Mouse (Mus musculus) CH12.LX (cell line): Measurements from ENCODE around the gene Aff1. TPM values are rescaled to one million over a fixed set of nuclear protein-coding genes. Genes with fewer than 3 reads are reported as not detected.

ENCODE experiments used
- DNase-seq: peaks from one replicate; pipeline ENCODE4 v3.0.0-alpha.2; 2013; ENCODE audit errors: extremely low read depth
- H3K27ac ChIP-seq: 2 replicates; pipeline ENCODE4 v1.5.1; 2012; ENCODE audit warnings: low read depth, mild to moderate bottlenecking, control low read depth, moderate library complexity; ENCODE audit not compliant: insufficient read depth
- H3K27me3 ChIP-seq: replicated peaks from 2 replicates; pipeline ENCODE3; 2012; ENCODE audit warnings: inconsistent platforms
- H3K36me3 ChIP-seq, 2 experiments: replicated peaks in 1 of 2; 2 replicates each; pipeline versions ENCODE3 to v1.6.1; 2012; ENCODE audit warnings: inconsistent platforms in 1 of 2, low read length in 1 of 2, mild to moderate bottlenecking in 1 of 2, mixed read lengths in 1 of 2, moderate library complexity in 1 of 2; ENCODE audit not compliant: control insufficient read depth in 1 of 2, insufficient read depth in 1 of 2
- H3K4me1 ChIP-seq, 2 experiments: 2 replicates each; pipeline ENCODE4 v1.6.1; 2012; ENCODE audit warnings: inconsistent platforms in 1 of 2, moderate library complexity in 1 of 2; ENCODE audit not compliant: insufficient read depth in 2 of 2, control insufficient read depth in 1 of 2
- H3K4me2 ChIP-seq: 2 replicates; pipeline ENCODE4 v1.6.1; 2012; ENCODE audit warnings: low read depth, mild to moderate bottlenecking, control low read depth; ENCODE audit not compliant: poor library complexity, insufficient read depth, severe bottlenecking
- H3K4me3 ChIP-seq, 3 experiments: fragments of 150-350 bp in 1 of 3; sonication (generic) in 1 of 3; replicated peaks in 1 of 3; 2 replicates each; pipeline versions ENCODE3 to v1.5.1; 2011 to 2012; ENCODE audit warnings: low read depth in 2 of 3, low read length in 2 of 3, mild to moderate bottlenecking in 2 of 3, moderate library complexity in 2 of 3, control low read depth in 1 of 3, improper control_type of control experiment in 1 of 3, inconsistent platforms in 1 of 3, mixed read lengths in 1 of 3; ENCODE audit not compliant: poor library complexity in 1 of 3
- H3K79me2 ChIP-seq: replicated peaks from 2 replicates; pipeline ENCODE4 v1.6.1; 2012; ENCODE audit warnings: mild to moderate bottlenecking, moderate library complexity; ENCODE audit not compliant: control insufficient read depth, poor library complexity, insufficient read depth, severe bottlenecking; ENCODE audit errors: extremely low read depth
- H3K9ac ChIP-seq: 2 replicates; pipeline ENCODE4 v1.6.1; 2012; ENCODE audit warnings: low read depth, mild to moderate bottlenecking, control low read depth, moderate library complexity; ENCODE audit not compliant: insufficient read depth
- H3K9me3 ChIP-seq: replicated peaks from 2 replicates; pipeline ENCODE3; 2012; ENCODE audit warnings: low read length, inconsistent platforms, mixed read lengths
- BHLHE40 ChIP-seq: IDR thresholded peaks from 2 replicates; pipeline ENCODE4 v1.6.1; 2011; ENCODE audit warnings: mild to moderate bottlenecking, low read depth, low read length, improper control_type of control experiment
- CHD1 ChIP-seq: IDR thresholded peaks from 2 replicates; pipeline ENCODE4 v1.6.1; 2012; ENCODE audit warnings: low read depth, low read length, improper control_type of control experiment, inconsistent platforms
- CHD2 ChIP-seq: IDR thresholded peaks from 2 replicates; pipeline ENCODE4 v1.6.1; 2011; ENCODE audit warnings: low read length, improper control_type of control experiment
- CTCF ChIP-seq, 2 experiments: IDR thresholded peaks in 1 of 2; conservative IDR thresholded peaks in 1 of 2; 2 replicates each; pipeline ENCODE4 v1.5.1; 2011 to 2012; ENCODE audit warnings: low read depth in 2 of 2, low read length in 2 of 2, improper control_type of control experiment in 1 of 2, inconsistent platforms in 1 of 2, mild to moderate bottlenecking in 1 of 2, moderate library complexity in 1 of 2
- E2F4 ChIP-seq: IDR thresholded peaks from 2 replicates; pipeline ENCODE4 v1.6.1; 2011; ENCODE audit warnings: low read depth, low read length, improper control_type of control experiment; ENCODE audit not compliant: insufficient replicate concordance
- ELF1 ChIP-seq: IDR thresholded peaks from 2 replicates; pipeline ENCODE4 v1.6.1; 2014; ENCODE audit warnings: low read depth, mild to moderate bottlenecking, inconsistent platforms, low read length, improper control_type of control experiment
- EP300 ChIP-seq: IDR thresholded peaks from 2 replicates; pipeline ENCODE4 v1.6.1; 2011; ENCODE audit warnings: low read length, improper control_type of control experiment
- ETS1 ChIP-seq: conservative IDR thresholded peaks from 2 replicates; pipeline ENCODE4 v1.6.1; 2012; ENCODE audit warnings: low read depth, mild to moderate bottlenecking, inconsistent platforms, low read length, improper control_type of control experiment, moderate library complexity
- GABPA ChIP-seq: IDR thresholded peaks from 2 replicates; pipeline ENCODE4 v1.6.1; 2012; ENCODE audit warnings: low read depth, low read length, improper control_type of control experiment, inconsistent platforms; ENCODE audit not compliant: insufficient replicate concordance
- HCFC1 ChIP-seq: IDR thresholded peaks from 2 replicates; pipeline ENCODE4 v1.6.1; 2012; ENCODE audit warnings: low read depth, mild to moderate bottlenecking, inconsistent platforms, low read length, improper control_type of control experiment
- IRF4 ChIP-seq: IDR thresholded peaks from 2 replicates; pipeline ENCODE4 v1.6.1; 2014; ENCODE audit warnings: low read depth, mild to moderate bottlenecking, inconsistent platforms, low read length, improper control_type of control experiment
- JUN ChIP-seq: IDR thresholded peaks from 2 replicates; pipeline ENCODE4 v1.6.1; 2011; ENCODE audit warnings: low read depth, mild to moderate bottlenecking, low read length, improper control_type of control experiment, moderate library complexity; ENCODE audit not compliant: insufficient read depth
- JUND ChIP-seq: conservative IDR thresholded peaks from 2 replicates; pipeline ENCODE4 v1.6.1; 2011; ENCODE audit warnings: low read depth, low read length, improper control_type of control experiment
- KAT2A ChIP-seq: IDR thresholded peaks from 2 replicates; pipeline ENCODE4 v1.6.1; 2012; ENCODE audit warnings: low read length, improper control_type of control experiment, inconsistent platforms; ENCODE audit not compliant: insufficient replicate concordance
- MAFK ChIP-seq: IDR thresholded peaks from 2 replicates; pipeline ENCODE4 v1.6.1; 2011; ENCODE audit warnings: low read length, improper control_type of control experiment; ENCODE audit not compliant: insufficient replicate concordance
- MAX ChIP-seq: IDR thresholded peaks from 2 replicates; pipeline ENCODE4 v1.6.1; 2011; ENCODE audit warnings: low read length, improper control_type of control experiment
- MAZ ChIP-seq: IDR thresholded peaks from 2 replicates; pipeline ENCODE4 v1.6.1; 2012; ENCODE audit warnings: low read depth, mild to moderate bottlenecking, inconsistent platforms, low read length, improper control_type of control experiment, moderate library complexity
- MEF2A ChIP-seq: IDR thresholded peaks from 2 replicates; pipeline ENCODE4 v1.6.1; 2014; ENCODE audit warnings: low read depth, mild to moderate bottlenecking, inconsistent platforms, low read length, improper control_type of control experiment, borderline replicate concordance
- MXI1 ChIP-seq: IDR thresholded peaks from 2 replicates; pipeline ENCODE4 v1.6.1; 2011; ENCODE audit warnings: mild to moderate bottlenecking, low read depth, low read length, improper control_type of control experiment
- MYC ChIP-seq: IDR thresholded peaks from 2 replicates; pipeline ENCODE4 v1.6.1; 2011; ENCODE audit warnings: low read depth, mild to moderate bottlenecking, improper control_type of control experiment, low read length
- NELFE ChIP-seq: IDR thresholded peaks from 2 replicates; pipeline ENCODE4 v1.6.1; 2011; ENCODE audit warnings: low read depth, low read length, improper control_type of control experiment
- NRF1 ChIP-seq: IDR thresholded peaks from 2 replicates; pipeline ENCODE4 v1.6.1; 2014; ENCODE audit warnings: low read depth, mild to moderate bottlenecking, inconsistent platforms, low read length, improper control_type of control experiment, moderate library complexity
- PAX5 ChIP-seq: IDR thresholded peaks from 2 replicates; pipeline ENCODE4 v1.6.1; 2012; ENCODE audit warnings: low read length, inconsistent platforms, mixed read lengths
- POLR2A ChIP-seq: IDR thresholded peaks from 2 replicates; pipeline ENCODE4 v1.6.1; 2011; ENCODE audit warnings: low read depth, mild to moderate bottlenecking, improper control_type of control experiment, low read length
- POLR2AphosphoS2 ChIP-seq: IDR thresholded peaks from 2 replicates; pipeline ENCODE4 v1.6.1; 2011; ENCODE audit warnings: low read depth, low read length, improper control_type of control experiment
- RAD21 ChIP-seq: IDR thresholded peaks from 2 replicates; pipeline ENCODE4 v1.6.1; 2011; ENCODE audit warnings: low read depth, mild to moderate bottlenecking, low read length, improper control_type of control experiment, moderate library complexity
- RCOR1 ChIP-seq: conservative IDR thresholded peaks from 2 replicates; pipeline ENCODE4 v1.6.1; 2012; ENCODE audit warnings: low read depth, mild to moderate bottlenecking, inconsistent platforms, low read length, improper control_type of control experiment
- SIN3A ChIP-seq: IDR thresholded peaks from 2 replicates; pipeline ENCODE4 v1.6.1; 2012; ENCODE audit warnings: low read length, improper control_type of control experiment, inconsistent platforms
- SMC3 ChIP-seq: IDR thresholded peaks from 2 replicates; pipeline ENCODE4 v1.6.1; 2011; ENCODE audit warnings: low read depth, low read length, improper control_type of control experiment
- TBP ChIP-seq: conservative IDR thresholded peaks from 2 replicates; pipeline ENCODE4 v1.6.1; 2011; ENCODE audit warnings: low read depth, low read length, improper control_type of control experiment
- TCF12 ChIP-seq: IDR thresholded peaks from 2 replicates; pipeline ENCODE4 v1.6.1; 2014; ENCODE audit warnings: low read depth, mild to moderate bottlenecking, inconsistent platforms, low read length, improper control_type of control experiment
- UBTF ChIP-seq: IDR thresholded peaks from 2 replicates; pipeline ENCODE4 v1.6.1; 2012; ENCODE audit warnings: low read depth, mild to moderate bottlenecking, inconsistent platforms, low read length, improper control_type of control experiment, moderate library complexity
- USF1 ChIP-seq: IDR thresholded peaks from 2 replicates; pipeline ENCODE4 v1.6.1; 2014; ENCODE audit warnings: low read depth, mild to moderate bottlenecking, inconsistent platforms, low read length, improper control_type of control experiment
- USF2 ChIP-seq: conservative IDR thresholded peaks from 2 replicates; pipeline ENCODE4 v1.6.1; 2011; ENCODE audit warnings: low read depth, low read length, improper control_type of control experiment
- ZC3H11A ChIP-seq: IDR thresholded peaks from 2 replicates; pipeline ENCODE4 v1.6.1; 2012; ENCODE audit warnings: low read depth, mild to moderate bottlenecking, inconsistent platforms, low read length, improper control_type of control experiment
- ZKSCAN1 ChIP-seq: IDR thresholded peaks from 2 replicates; pipeline ENCODE4 v1.6.1; 2012; ENCODE audit warnings: low read depth, inconsistent platforms, low read length, improper control_type of control experiment, borderline replicate concordance
- ZMIZ1 ChIP-seq: IDR thresholded peaks from 2 replicates; pipeline ENCODE4 v1.6.1; 2012; ENCODE audit warnings: low read depth, mild to moderate bottlenecking, inconsistent platforms, low read length, improper control_type of control experiment
- ZNF384 ChIP-seq: IDR thresholded peaks from 2 replicates; pipeline ENCODE4 v1.6.1; 2012; ENCODE audit warnings: low read depth, low read length, improper control_type of control experiment, inconsistent platforms
- dilution Hi-C: fragments of 300-500 bp; cut with MboI; formaldehyde crosslinking; loops from 2 replicates; pipeline ENCODE4 v1.14.3; 2020; ENCODE audit warnings: low sequenced_read_pairs; ENCODE audit not compliant: extremely low pct_unique_long_range_greater_than_20kb, extremely low pct_ligation_motif_present
- in situ Hi-C: fragments of 300-500 bp; cut with MboI; formaldehyde crosslinking; loops from 3 replicates; pipeline ENCODE4 v1.14.3; 2019; ENCODE audit warnings: low sequenced_read_pairs, low pct_ligation_motif_present, low pct_unique_long_range_greater_than_20kb, mixed read lengths
- polyA plus RNA-seq: library from polyadenylated mRNA; unstranded; fragments of >175 nt; gene quantifications from 2 replicates; pipeline ENCODE4 v1.2.1, GENCODE M21; 2012; ENCODE audit warnings: low read depth; ENCODE audit not compliant: insufficient read length
- total RNA-seq, 2 experiments: library from RNA; depleted of rRNA; stranded (reverse); fragments of 300-350 nt in 1 of 2; fragments of >200 nt in 1 of 2; gene quantifications; 2 replicates each; pipeline ENCODE4 v1.2.3; 2012 to 2014

Aff1 gene
- total and polyA plus RNA-seq, 3 experiments, result 13.2 to 38.9 (median 21.8) TPM

DNA sequence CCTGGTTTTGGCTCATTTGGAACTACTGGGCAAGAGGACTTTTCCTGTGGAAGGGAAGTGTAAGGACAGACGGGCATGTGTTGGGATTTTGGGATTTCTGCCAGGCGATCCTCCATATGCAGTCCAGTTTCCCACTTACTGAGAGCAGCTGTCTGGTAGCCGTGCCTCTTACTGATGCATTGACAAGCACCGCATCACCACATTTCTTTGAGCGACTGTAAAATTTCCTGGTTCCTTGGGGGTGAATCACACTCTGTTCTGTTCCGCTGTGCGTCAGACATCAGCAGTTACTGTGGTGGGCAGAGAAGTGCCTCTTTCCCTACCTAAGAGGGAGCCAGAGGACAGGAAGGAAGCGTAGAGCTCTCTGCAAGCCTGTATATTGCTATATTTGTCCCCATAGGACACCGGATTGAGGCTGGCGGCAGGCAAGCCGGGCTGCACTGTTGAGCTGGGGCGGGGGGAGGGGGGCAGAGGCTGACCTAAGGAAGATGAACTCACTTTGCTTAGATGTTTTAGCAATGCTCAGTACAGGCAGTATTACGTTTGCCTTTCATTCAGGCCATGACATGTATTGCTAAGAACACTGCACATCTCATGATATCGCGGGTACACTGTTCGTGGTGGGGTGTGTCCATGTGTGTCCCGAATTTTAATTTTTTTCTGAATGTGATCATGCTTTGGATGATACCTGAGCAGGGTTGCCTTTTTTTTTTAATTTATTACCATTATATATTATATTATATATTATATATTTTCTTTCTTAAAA is 162.1 kb downstream of the Aff1 start:
- peak; percentile 86 for DNase-seq
- dilution Hi-C loops (no loop called here), in situ Hi-C loops (no loop called here)
- no peaks in the 10 kb centered on the region for H3K79me2 ChIP-seq
- H3K9me3 ChIP-seq, result no peaks in the 10 kb centered on the region
- peaks cover 30 to 60% of the 10 kb centered on the region in 2 experiments for H3K4me1 ChIP-seq
- peak overlapping the region in 1 of 3 experiments; percentile 28 for H3K4me3 ChIP-seq
- H3K36me3 ChIP-seq, result peaks cover 45 to 57% of the 10 kb centered on the region in 2 experiments
- TF ChIP-seq ELF1 (peak; percentile 55; the same call in 1 of the 2 replicates), MXI1 (no peak), CHD2 (no peak), MYC (no peak), CTCF (conservative IDR thresholded peaks at IDR 0.05 in 1 of 2, IDR thresholded peaks at IDR 0.05 in 1 of 2; ENCODE audit: low read depth in 2 of 2, low read length in 2 of 2) (peak in 1 of 2 experiments; percentile 32; a peak in 2 of 4 replicates), MAX (no peak), ZC3H11A (no peak), GABPA (no peak), USF2 (no peak), RCOR1 (no peak), BHLHE40 (0 out of 2 replicates have a peak, but pooled peaks have one; percentile 25), TBP (0 out of 2 replicates have a peak, but pooled peaks have one; percentile 28), SIN3A (no peak), NRF1 (no peak), SMC3 (no peak), USF1 (no peak), ZMIZ1 (peak; percentile 57; the same call in 1 of the 2 replicates), ZNF384 (no peak), IRF4 (no peak), PAX5 (no peak), MAZ (0 out of 2 replicates have a peak, but pooled peaks have one; percentile 21), ZKSCAN1 (no peak), POLR2A (0 out of 2 replicates have a peak, but pooled peaks have one; percentile 15), MEF2A (no peak), ETS1 (peak; percentile 80), RAD21 (no peak), NELFE (peak; percentile 39; the same call in 1 of the 2 replicates), HCFC1 (no peak; the same call in 1 of the 2 replicates), POLR2AphosphoS2 (no peak), EP300 (peak; percentile 28; the same call in 1 of the 2 replicates), CHD1 (no peak; the same call in 1 of the 2 replicates), UBTF (no peak), MAFK (no peak), JUN (no peak), TCF12 (0 out of 2 replicates have a peak, but pooled peaks have one; percentile 59), E2F4 (no peak), JUND (no peak), KAT2A (no peak)
- no peaks in the 10 kb centered on the region for H3K27me3 ChIP-seq
- H3K9ac ChIP-seq, result no peak overlapping the region
- peak overlapping the region; percentile 95 for H3K27ac ChIP-seq
- peak overlapping the region; percentile 55 for H3K4me2 ChIP-seq
